Mouse (Mus musculus) myocyte (in vitro differentiated cells): ENCODE data around the gene Oit3.

Experiments used
- CEBPB ChIP-seq: IDR thresholded peaks from 2 replicates; pipeline ENCODE4 v1.6.1; 2011; ENCODE audit warnings: mild to moderate bottlenecking, moderate library complexity; ENCODE audit not compliant: poor library complexity, insufficient read depth, severe bottlenecking
- E2F4 ChIP-seq: IDR thresholded peaks from one replicate; pipeline ENCODE4 v1.6.1; 2011; ENCODE audit warnings: mild to moderate bottlenecking, control low read depth, moderate library complexity; ENCODE audit not compliant: insufficient read depth
- MAX ChIP-seq: IDR thresholded peaks from one replicate; pipeline ENCODE4 v1.6.1; 2011; ENCODE audit warnings: low read depth, mild to moderate bottlenecking, control low read depth
- MYOD1 ChIP-seq, 3 experiments: IDR thresholded peaks; one replicate each; pipeline ENCODE4 v1.6.1; 2011; ENCODE audit warnings: control low read depth in 2 of 3, low read depth in 2 of 3, mild to moderate bottlenecking in 2 of 3, moderate library complexity in 1 of 3; ENCODE audit not compliant: insufficient read length in 2 of 3, control insufficient read depth in 1 of 3
- MYOG ChIP-seq, 3 experiments: IDR thresholded peaks; one replicate each; pipeline ENCODE4 v1.6.1; 2011; ENCODE audit warnings: control low read depth in 2 of 3, low read depth in 2 of 3, mild to moderate bottlenecking in 2 of 3; ENCODE audit not compliant: insufficient read length in 2 of 3, control insufficient read depth in 1 of 3, insufficient read depth in 1 of 3
- POLR2A ChIP-seq: IDR thresholded peaks from one replicate; pipeline ENCODE4 v1.6.1; 2011; ENCODE audit warnings: low read depth, mild to moderate bottlenecking, control low read depth, moderate library complexity; ENCODE audit not compliant: insufficient read length
- POLR2AphosphoS2 ChIP-seq: IDR thresholded peaks from one replicate; pipeline ENCODE4 v1.6.1; 2011; ENCODE audit warnings: low read depth, control low read depth; ENCODE audit not compliant: insufficient read length
- REST ChIP-seq: IDR thresholded peaks from one replicate; pipeline ENCODE4 v1.6.1; 2011; ENCODE audit warnings: mild to moderate bottlenecking, control low read depth, moderate library complexity; ENCODE audit not compliant: insufficient read depth, insufficient read length
- SRF ChIP-seq: IDR thresholded peaks from one replicate; pipeline ENCODE4 v1.6.1; 2011; ENCODE audit warnings: low read depth; ENCODE audit not compliant: control insufficient read depth, insufficient read length
- TCF12 ChIP-seq: IDR thresholded peaks from one replicate; pipeline ENCODE4 v1.6.1; 2011; ENCODE audit warnings: mild to moderate bottlenecking, control low read depth; ENCODE audit not compliant: poor library complexity, insufficient read depth, severe bottlenecking
- TCF3 ChIP-seq: IDR thresholded peaks from one replicate; pipeline ENCODE4 v1.6.1; 2011; ENCODE audit warnings: low read depth, control low read depth; ENCODE audit not compliant: insufficient read length
- USF1 ChIP-seq: IDR thresholded peaks from one replicate; pipeline ENCODE4 v1.6.1; 2011; ENCODE audit warnings: low read depth, mild to moderate bottlenecking, control low read depth, moderate library complexity

- no peak for TF ChIP-seq POLR2A
- no peak for TF ChIP-seq E2F4
- TF ChIP-seq MAX, result no peak
- no peak for TF ChIP-seq CEBPB
- TF ChIP-seq TCF12, result no peak
- TF ChIP-seq USF1, result no peak
- TF ChIP-seq TCF3, result no peak
- TF ChIP-seq POLR2AphosphoS2, result no peak
- TF ChIP-seq SRF, result no peak
- TF ChIP-seq MYOG (IDR thresholded peaks at IDR 0.05; ENCODE audit: control insufficient read depth in 1 of 3, insufficient read depth in 1 of 3, insufficient read length in 2 of 3, low read depth in 2 of 3), result no peak
- no peak for TF ChIP-seq MYOD1 (IDR thresholded peaks at IDR 0.05; ENCODE audit: control insufficient read depth in 1 of 3, insufficient read length in 2 of 3, low read depth in 2 of 3)
- no peak for TF ChIP-seq REST
Observed at GRCm38 (mm10) chr10:59391907-59392306, 49.7 kb downstream of the Oit3 start.
